Mouse (Mus musculus) bone marrow macrophage, adult 2 months (primary cell): ENCODE data around the gene Nom1.
"Not testable (repeated sequence)": the region's sequence is repeated elsewhere in the genome, so short reads cannot be mapped to it uniquely, and the experiment has no call there.

Experiments used
- CTCF ChIP-seq: IDR thresholded peaks from 2 replicates; pipeline ENCODE4 v1.5.1; 2012; ENCODE audit warnings: low read depth, mild to moderate bottlenecking, low read length, moderate library complexity
- POLR2A ChIP-seq: IDR thresholded peaks from 2 replicates; pipeline ENCODE4 v1.6.1; 2012; ENCODE audit warnings: mild to moderate bottlenecking, low read depth, low read length, borderline replicate concordance

- not testable (repeated sequence) for TF ChIP-seq CTCF, POLR2A
Measured at GRCm38 (mm10) chr5:29423330-29423729, 11.1 kb upstream of the Nom1 start.
